ENCODE assay signal across 12 mouse cellular contexts in the genomic region with DNA sequence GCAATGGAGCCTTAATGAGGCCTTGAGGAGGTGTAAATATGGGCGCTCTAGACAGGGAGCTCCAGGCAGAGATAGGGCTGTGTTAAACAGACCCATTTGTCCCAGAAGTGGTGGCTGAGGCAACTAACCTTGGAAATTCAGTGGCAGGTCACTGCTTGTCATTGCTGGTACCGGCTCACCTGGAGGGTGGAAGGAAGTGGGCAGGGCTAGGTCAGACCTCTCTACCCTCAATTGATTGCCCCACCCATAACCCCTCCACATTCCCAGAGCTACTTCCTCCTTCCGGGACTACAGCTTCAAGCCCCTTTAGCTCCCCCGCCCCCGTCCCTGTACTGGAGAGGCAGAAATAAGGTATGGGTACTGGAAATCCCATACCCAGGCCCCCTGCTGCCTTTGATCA. TPM values are rescaled to one million over a fixed set of nuclear protein-coding genes. Genes with fewer than 3 reads are reported as not detected.
DNase-seq lines count a peak whose midpoint lies in the region; ATAC-seq and TF ChIP-seq lines count a peak whose summit lies in the region.
"Had no signal": no experiment of that assay in that cellular context is flagged by ENCODE, and none has a peak within 500 bp of the region (broad histone marks: within the 10 kb centered on the region; RNA-seq: fewer than 3 reads in every experiment).

No protein-coding gene starts in this region.

- peak; percentile 42; the same call in 1 of the 2 replicates for ATAC-seq in kidney, postnatal 0 days (replicated peaks; ENCODE audit: low FRiP score, low read depth)
- peak; percentile 38; the same call in 1 of the 2 replicates for ATAC-seq in intestine, postnatal 0 days
- ATAC-seq in forebrain, embryonic 14.5 days, result no peak

- no peaks in the 10 kb centered on the region for H3K27me3 ChIP-seq in kidney, postnatal 0 days (ENCODE audit: insufficient read depth, low read length)
- no peaks in the 10 kb centered on the region for H3K27me3 ChIP-seq in intestine, postnatal 0 days (replicated peaks; ENCODE audit: control insufficient read depth, insufficient read depth, low read length)
- no peaks in the 10 kb centered on the region for H3K27me3 ChIP-seq in forebrain, embryonic 14.5 days (replicated peaks; ENCODE audit: control insufficient read depth, insufficient read depth, low read length)

- no peak overlapping the region for H3K4me3 ChIP-seq in kidney, postnatal 0 days (replicated peaks; ENCODE audit: low read depth, low read length)
- no peak overlapping the region for H3K4me3 ChIP-seq in intestine, postnatal 0 days (ENCODE audit: low read depth, low read length)
- H3K4me3 ChIP-seq in forebrain, embryonic 14.5 days (ENCODE audit: low read depth, low read length), result no peak overlapping the region
- H3K4me3 ChIP-seq: erythroblast, embryonic 14.5 days had no signal

- TF ChIP-seq CTCF in kidney, postnatal 0 days (IDR thresholded peaks at IDR 0.05; ENCODE audit: low read depth), result no peak
- no peak for TF ChIP-seq CTCF in intestine, postnatal 0 days (IDR thresholded peaks at IDR 0.05; ENCODE audit: low read depth)

- no peaks in the 10 kb centered on the region for H3K36me3 ChIP-seq in kidney, postnatal 0 days (ENCODE audit: insufficient read depth, low read length)
- no peaks in the 10 kb centered on the region for H3K36me3 ChIP-seq in intestine, postnatal 0 days (ENCODE audit: control insufficient read depth, insufficient read depth)
- H3K36me3 ChIP-seq in forebrain, embryonic 14.5 days (ENCODE audit: control insufficient read depth, insufficient read depth, low read length), result no peaks in the 10 kb centered on the region

- H3K9me3 ChIP-seq in kidney, postnatal 0 days (replicated peaks; ENCODE audit: low read length), result no peaks in the 10 kb centered on the region
- no peaks in the 10 kb centered on the region for H3K9me3 ChIP-seq in intestine, postnatal 0 days (ENCODE audit: control insufficient read depth)
- no peaks in the 10 kb centered on the region for H3K9me3 ChIP-seq in forebrain, embryonic 14.5 days (replicated peaks; ENCODE audit: control insufficient read depth, low read length)

- WGBS in kidney, postnatal 0 days, result 33% methylated on average over 5 of the region's 5 CpGs
- WGBS in intestine, postnatal 0 days, result 34% methylated on average over 5 of the region's 5 CpGs
- 86% methylated on average over 5 of the region's 5 CpGs for WGBS in forebrain, embryonic 14.5 days

- peak overlapping the region; percentile 60 for H3K27ac ChIP-seq in kidney, postnatal 0 days
- no peak overlapping the region for H3K27ac ChIP-seq in intestine, postnatal 0 days (ENCODE audit: low read depth, low read length)
- H3K27ac ChIP-seq in forebrain, embryonic 14.5 days (ENCODE audit: low read depth, low read length), result no peak overlapping the region

- no peak for DNase-seq in kidney, postnatal 0 days (ENCODE audit: low spot score)
- no peak for DNase-seq in kidney, adult 11 months
- peak; percentile 64 for DNase-seq in R1 (ENCODE audit: low read depth, low spot score)
- peak; percentile 46 to 56 for DNase-seq in lung, postnatal 4 days
- DNase-seq in cerebellum, postnatal 36 days, result no peak
- DNase-seq in left cerebral cortex, adult 18-20 months (ENCODE audit: low spot score in 2 of 2), result no peak
- no peak for DNase-seq in forebrain, embryonic 14.5 days (ENCODE audit: low spot score)
- DNase-seq: right cerebral cortex, adult 18-20 months had no signal

- H3K4me2 ChIP-seq in kidney, postnatal 0 days (ENCODE audit: low read length), result peak overlapping the region; percentile 8; the same call in 1 of the 2 replicates
- H3K4me2 ChIP-seq in intestine, postnatal 0 days (replicated peaks; ENCODE audit: low read depth), result no peak overlapping the region
- no peak overlapping the region for H3K4me2 ChIP-seq in forebrain, embryonic 14.5 days (ENCODE audit: low read length)

- no peak overlapping the region for H3K9ac ChIP-seq in kidney, postnatal 0 days (ENCODE audit: low read depth, low read length)
- no peak overlapping the region for H3K9ac ChIP-seq in intestine, postnatal 0 days (ENCODE audit: low read depth, low read length)
- H3K9ac ChIP-seq in forebrain, embryonic 14.5 days (ENCODE audit: low read length), result no peak overlapping the region

- peaks cover 13% of the 10 kb centered on the region for H3K4me1 ChIP-seq in kidney, postnatal 0 days (replicated peaks; ENCODE audit: insufficient read depth, low read length)
- H3K4me1 ChIP-seq in intestine, postnatal 0 days (replicated peaks; ENCODE audit: control insufficient read depth, insufficient read depth, low read length), result 0 out of 2 replicates have a peak, but pooled peaks cover 3% of the 10 kb centered on the region
- H3K4me1 ChIP-seq in forebrain, embryonic 14.5 days (ENCODE audit: control insufficient read depth, insufficient read depth, low read length), result no peaks in the 10 kb centered on the region

RNA-seq across cellular contexts. Expression of gene Cd79b, which starts 1.0 kb away (rescaled TPM):
- polyA plus RNA-seq in kidney, postnatal 0 days (2015; fragmentation: Nextera tagmentation; extraction: Ambion mirVana), result 7.7 and 7.8 TPM in 2 replicates
- 1.3 and 1.5 TPM in 2 replicates for polyA plus RNA-seq in intestine, postnatal 0 days (2015; fragmentation: Nextera tagmentation; extraction: Ambion mirVana)
- not detected for total RNA-seq in left cerebral cortex, adult 18-20 months (2021)
- 0.79 and 0.95 TPM in 2 replicates for polyA plus RNA-seq in forebrain, embryonic 14.5 days (2014; fragmentation: Nextera tagmentation; extraction: Ambion mirVana)

RNA-seq across cellular contexts. Expression of gene Gh, which starts 11.9 kb away (rescaled TPM):
- polyA plus RNA-seq in kidney, postnatal 0 days (2015; fragmentation: Nextera tagmentation; extraction: Ambion mirVana), result not detected in 2 replicates
- polyA plus RNA-seq in intestine, postnatal 0 days (2015; fragmentation: Nextera tagmentation; extraction: Ambion mirVana), result not detected in 2 replicates
- not detected for total RNA-seq in left cerebral cortex, adult 18-20 months (2021)
- not detected in 2 replicates for polyA plus RNA-seq in forebrain, embryonic 14.5 days (2014; fragmentation: Nextera tagmentation; extraction: Ambion mirVana)
- total RNA-seq: MEL had no signal
- polyA plus RNA-seq: erythroblast, embryonic 14.5 days; heart, embryonic 14.5 days had no signal

RNA-seq across cellular contexts. Expression of gene Tcam1, which starts 37.1 kb away (rescaled TPM):
- 0.49 and 0.59 TPM in 2 replicates for polyA plus RNA-seq in kidney, postnatal 0 days (2015; fragmentation: Nextera tagmentation; extraction: Ambion mirVana)
- 0.09 TPM in 1 of 2 replicates, not detected in the other for polyA plus RNA-seq in intestine, postnatal 0 days (2015; fragmentation: Nextera tagmentation; extraction: Ambion mirVana)
- total RNA-seq in left cerebral cortex, adult 18-20 months (2021), result under 1 TPM in 1 of 2 experiments, not detected in 1; 0.12 TPM
- polyA plus RNA-seq in forebrain, embryonic 14.5 days (2014; fragmentation: Nextera tagmentation; extraction: Ambion mirVana), result 0.05 and 0.22 TPM in 2 replicates
- polyA plus RNA-seq: erythroblast, embryonic 14.5 days had no signal

RNA-seq across cellular contexts. Expression of gene Scn4a, which starts 39.6 kb away (rescaled TPM):
- polyA plus RNA-seq in kidney, postnatal 0 days (2015; fragmentation: Nextera tagmentation; extraction: Ambion mirVana), result 0.22 and 0.37 TPM in 2 replicates
- 0.01 TPM in 1 of 2 replicates, not detected in the other for polyA plus RNA-seq in intestine, postnatal 0 days (2015; fragmentation: Nextera tagmentation; extraction: Ambion mirVana)
- total RNA-seq in left cerebral cortex, adult 18-20 months (2021), result not detected
- polyA plus RNA-seq in forebrain, embryonic 14.5 days (2014; fragmentation: Nextera tagmentation; extraction: Ambion mirVana), result not detected in 2 replicates
- polyA plus RNA-seq: erythroblast, embryonic 14.5 days had no signal

RNA-seq across cellular contexts. Expression of gene Smarcd2, which starts 40.8 kb away (rescaled TPM):
- 42.7 and 44.6 TPM in 2 replicates for polyA plus RNA-seq in kidney, postnatal 0 days (2015; fragmentation: Nextera tagmentation; extraction: Ambion mirVana)
- polyA plus RNA-seq in intestine, postnatal 0 days (2015; fragmentation: Nextera tagmentation; extraction: Ambion mirVana), result 25.3 and 26.3 TPM in 2 replicates
- 10 to 100 TPM; 16.6 to 16.9 TPM for total RNA-seq in left cerebral cortex, adult 18-20 months (2021)
- polyA plus RNA-seq in forebrain, embryonic 14.5 days (2014; fragmentation: Nextera tagmentation; extraction: Ambion mirVana), result 11.1 and 11.7 TPM in 2 replicates

Comparison
In these comparisons a context has a peak if more than half of its experiments do, and no peak if none do; other contexts are left out.
1. DNase-seq: peak in R1 (single experiment) and lung, postnatal 4 days (2 of 2); none in kidney, postnatal 0 days (single experiment), kidney, adult 11 months (single experiment), cerebellum, postnatal 36 days (0 of 2), left cerebral cortex, adult 18-20 months (0 of 2) and forebrain, embryonic 14.5 days (single experiment).